Mouse (Mus musculus): ENCODE data around the gene St6galnac3. TPM values are rescaled to one million over a fixed set of nuclear protein-coding genes. Genes with fewer than 3 reads are reported as not detected.

The St6galnac3 gene
- polyA plus RNA-seq, 1 experiment: 15.6 TPM

- TF ChIP-seq CTCF (IDR thresholded peaks at IDR 0.05; ENCODE audit: borderline replicate concordance, extremely low read depth, insufficient read depth, insufficient read length) (no peak), POLR2A (IDR thresholded peaks at IDR 0.05; ENCODE audit: borderline replicate concordance, extremely low read depth, insufficient read depth, insufficient read length, poor library complexity, severe bottlenecking) (no peak)
- DNase-seq (ENCODE audit: low read depth): no peak
Measured at GRCm38 (mm10) chr3:153419331-153419730, 305.6 kb downstream of the St6galnac3 start.

DNA sequence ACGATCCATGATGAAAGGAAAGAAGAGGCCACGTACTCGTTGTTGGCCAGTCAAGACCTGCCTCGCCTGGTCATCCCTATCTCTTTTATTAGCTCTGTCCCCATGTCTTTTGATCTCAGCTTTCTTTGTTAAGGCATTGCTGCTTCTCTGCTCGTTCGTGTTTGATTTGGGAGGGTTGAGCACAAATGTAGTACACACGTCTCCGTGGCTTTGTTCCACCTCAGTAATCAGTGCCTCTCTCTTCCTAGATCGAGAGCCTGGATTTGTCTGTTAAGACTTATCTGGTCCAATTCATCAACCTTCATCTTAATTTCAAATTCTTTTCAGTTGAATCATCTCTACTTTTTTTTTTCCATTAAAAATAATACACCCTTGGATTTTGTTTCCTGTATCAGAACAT, 308.0 kb downstream of the St6galnac3 start:
- TF ChIP-seq POLR2A (IDR thresholded peaks at IDR 0.05; ENCODE audit: borderline replicate concordance, extremely low read depth, insufficient read depth, insufficient read length, poor library complexity, severe bottlenecking) (no peak), CTCF (IDR thresholded peaks at IDR 0.05; ENCODE audit: borderline replicate concordance, extremely low read depth, insufficient read depth, insufficient read length) (no peak)

DNA sequence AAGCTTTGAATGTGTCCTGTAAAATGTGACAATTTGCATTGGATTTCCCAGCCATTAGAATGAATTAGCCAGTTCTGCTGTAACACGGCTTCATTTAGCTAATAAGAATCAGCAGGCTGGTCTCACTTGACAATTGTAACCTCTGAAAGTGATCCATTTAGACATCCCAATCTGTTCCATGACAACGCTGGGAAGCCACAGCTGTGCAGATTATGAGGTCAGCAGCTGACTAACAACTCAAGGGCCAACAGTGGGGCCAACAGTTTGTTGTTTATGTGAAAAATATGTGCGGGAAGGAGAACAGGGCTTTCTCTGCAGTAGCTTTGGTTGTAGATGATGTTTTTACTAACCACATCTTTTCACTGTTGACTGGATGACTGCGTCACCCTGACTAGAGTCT, 308.6 kb downstream of the St6galnac3 start:
- TF ChIP-seq POLR2A (IDR thresholded peaks at IDR 0.05; ENCODE audit: borderline replicate concordance, extremely low read depth, insufficient read depth, insufficient read length, poor library complexity, severe bottlenecking) (no peak), CTCF (IDR thresholded peaks at IDR 0.05; ENCODE audit: borderline replicate concordance, extremely low read depth, insufficient read depth, insufficient read length) (no peak)
- peak; percentile 42 for DNase-seq (ENCODE audit: low read depth)

More for the DNA sequence above, 308.0 kb downstream of the St6galnac3 start:
- DNase-seq (ENCODE audit: low read depth): peak; percentile 47

GRCm38 (mm10) chr3:153414132-153414531, 310.8 kb downstream of the St6galnac3 start:
- TF ChIP-seq CTCF (IDR thresholded peaks at IDR 0.05; ENCODE audit: borderline replicate concordance, extremely low read depth, insufficient read depth, insufficient read length): no peak
- no peak for DNase-seq (ENCODE audit: low read depth)

DNA sequence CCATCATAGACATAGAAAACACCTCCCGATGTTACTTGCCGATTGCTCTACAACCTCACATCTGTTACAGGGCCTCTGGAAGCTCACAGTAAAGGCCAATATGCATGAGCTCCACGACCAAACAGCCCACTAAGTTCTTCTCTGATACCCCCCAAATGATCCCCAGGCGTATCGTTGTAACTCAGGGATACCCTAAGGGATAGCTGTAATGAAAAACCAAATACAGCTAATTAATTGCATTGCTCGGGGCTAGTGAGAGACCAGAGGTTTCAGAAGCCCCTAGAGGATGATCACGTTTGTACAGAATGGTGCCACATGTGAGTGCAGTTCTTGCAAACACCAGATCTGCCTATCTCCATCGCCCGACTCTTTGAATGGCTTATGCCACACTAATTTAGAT, 315.7 kb downstream of the St6galnac3 start:
- TF ChIP-seq CTCF (IDR thresholded peaks at IDR 0.05; ENCODE audit: borderline replicate concordance, extremely low read depth, insufficient read depth, insufficient read length): no peak
- no peak for TF ChIP-seq POLR2A (IDR thresholded peaks at IDR 0.05; ENCODE audit: borderline replicate concordance, extremely low read depth, insufficient read depth, insufficient read length, poor library complexity, severe bottlenecking)

DNA sequence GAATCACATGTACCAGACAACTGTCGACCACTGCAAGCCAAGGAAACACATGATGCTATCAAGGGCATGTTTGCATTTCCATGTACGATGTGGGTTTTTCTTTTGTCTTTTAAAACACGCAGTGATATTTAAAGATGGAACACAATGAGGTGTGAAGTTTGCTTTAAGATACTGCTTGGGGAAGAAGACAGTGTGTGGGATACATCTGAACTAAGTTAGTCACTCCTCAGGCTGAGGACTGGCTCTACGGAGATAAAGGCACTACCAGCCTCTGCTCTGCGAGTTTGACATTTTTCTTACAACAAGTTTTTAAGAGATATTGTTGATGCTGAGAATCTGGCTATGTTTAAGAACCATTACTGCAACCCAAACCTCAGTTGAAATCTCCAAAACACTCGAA, 316.6 kb downstream of the St6galnac3 start:
- DNase-seq (ENCODE audit: low read depth): no peak

More for the DNA sequence above, 315.7 kb downstream of the St6galnac3 start:
- DNase-seq (ENCODE audit: low read depth): peak; percentile 42

DNA sequence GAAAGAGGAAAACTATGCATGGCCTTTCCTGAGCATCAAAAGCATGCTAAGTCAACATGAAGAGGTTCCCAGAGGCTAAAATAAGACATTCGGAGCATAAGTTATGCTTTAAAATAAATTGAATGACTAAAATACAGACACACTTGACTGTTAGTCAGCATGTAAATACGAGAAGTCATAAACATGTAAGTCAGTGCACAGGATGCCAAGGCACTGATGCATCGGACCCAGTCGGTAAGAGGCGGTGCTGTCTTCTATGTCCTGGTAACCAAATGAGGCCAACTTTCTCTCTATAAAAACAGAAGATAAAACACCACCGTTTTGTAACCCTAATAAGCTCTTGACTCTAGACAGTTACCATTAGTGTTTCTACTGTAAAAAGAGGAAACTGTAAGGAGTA, 317.3 kb downstream of the St6galnac3 start:
- DNase-seq (ENCODE audit: low read depth): no peak
- TF ChIP-seq POLR2A (IDR thresholded peaks at IDR 0.05; ENCODE audit: borderline replicate concordance, extremely low read depth, insufficient read depth, insufficient read length, poor library complexity, severe bottlenecking) (no peak), CTCF (IDR thresholded peaks at IDR 0.05; ENCODE audit: borderline replicate concordance, extremely low read depth, insufficient read depth, insufficient read length) (no peak)

More for the DNA sequence above, 316.6 kb downstream of the St6galnac3 start:
- no peak for TF ChIP-seq POLR2A (IDR thresholded peaks at IDR 0.05; ENCODE audit: borderline replicate concordance, extremely low read depth, insufficient read depth, insufficient read length, poor library complexity, severe bottlenecking)
- no peak for TF ChIP-seq CTCF (IDR thresholded peaks at IDR 0.05; ENCODE audit: borderline replicate concordance, extremely low read depth, insufficient read depth, insufficient read length)

GRCm38 (mm10) chr3:153406858-153407257, 318.1 kb downstream of the St6galnac3 start:
- TF ChIP-seq POLR2A (IDR thresholded peaks at IDR 0.05; ENCODE audit: borderline replicate concordance, extremely low read depth, insufficient read depth, insufficient read length, poor library complexity, severe bottlenecking) (no peak), CTCF (IDR thresholded peaks at IDR 0.05; ENCODE audit: borderline replicate concordance, extremely low read depth, insufficient read depth, insufficient read length) (no peak)
- DNase-seq (ENCODE audit: low read depth): no peak

- TF ChIP-seq CTCF (IDR thresholded peaks at IDR 0.05; ENCODE audit: borderline replicate concordance, extremely low read depth, insufficient read depth, insufficient read length): no peak
- no peak for TF ChIP-seq POLR2A (IDR thresholded peaks at IDR 0.05; ENCODE audit: borderline replicate concordance, extremely low read depth, insufficient read depth, insufficient read length, poor library complexity, severe bottlenecking)
- DNase-seq (ENCODE audit: low read depth): no peak
Measured at GRCm38 (mm10) chr3:153406220-153406619, 318.8 kb downstream of the St6galnac3 start.

GRCm38 (mm10) chr3:153405643-153406042, 319.3 kb downstream of the St6galnac3 start:
- peak; percentile 52 for DNase-seq (ENCODE audit: low read depth)
- no peak for TF ChIP-seq CTCF (IDR thresholded peaks at IDR 0.05; ENCODE audit: borderline replicate concordance, extremely low read depth, insufficient read depth, insufficient read length)
- no peak for TF ChIP-seq POLR2A (IDR thresholded peaks at IDR 0.05; ENCODE audit: borderline replicate concordance, extremely low read depth, insufficient read depth, insufficient read length, poor library complexity, severe bottlenecking)

DNA sequence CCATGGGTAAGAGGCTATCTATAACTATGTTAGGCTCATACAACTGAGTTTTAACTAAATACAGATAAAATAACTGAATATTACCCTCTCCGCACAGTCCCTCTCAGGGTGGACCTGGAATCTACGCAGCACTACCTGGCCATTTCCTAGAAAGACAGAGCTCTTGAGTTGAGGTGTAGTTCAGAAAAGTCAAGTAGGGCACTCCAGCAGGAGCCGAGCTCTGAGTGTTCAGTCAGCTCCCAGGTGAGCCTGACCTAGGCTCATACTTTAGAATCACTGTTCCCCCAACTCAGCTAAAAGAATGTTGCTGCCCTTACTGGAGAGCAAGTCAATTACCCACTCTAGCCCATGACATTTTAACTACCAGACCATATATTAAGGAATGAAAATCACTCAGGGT, 324.7 kb downstream of the St6galnac3 start:
- TF ChIP-seq POLR2A (IDR thresholded peaks at IDR 0.05; ENCODE audit: borderline replicate concordance, extremely low read depth, insufficient read depth, insufficient read length, poor library complexity, severe bottlenecking) (no peak), CTCF (IDR thresholded peaks at IDR 0.05; ENCODE audit: borderline replicate concordance, extremely low read depth, insufficient read depth, insufficient read length) (no peak)
- DNase-seq (ENCODE audit: low read depth): no peak

- peak; percentile 54 for DNase-seq (ENCODE audit: low read depth)
- TF ChIP-seq POLR2A (IDR thresholded peaks at IDR 0.05; ENCODE audit: borderline replicate concordance, extremely low read depth, insufficient read depth, insufficient read length, poor library complexity, severe bottlenecking) (no peak), CTCF (IDR thresholded peaks at IDR 0.05; ENCODE audit: borderline replicate concordance, extremely low read depth, insufficient read depth, insufficient read length) (no peak)
Measured at GRCm38 (mm10) chr3:153399574-153399973, 325.4 kb downstream of the St6galnac3 start.
